Mouse (Mus musculus) frontal cortex, postnatal 14 days (tissue): ENCODE data around the gene Zfp609.
A peak's percentile ranks its signal among the peaks of the same experiment; 100 is the strongest.

ENCODE experiments used
- DNase-seq, 2 experiments: peaks; one replicate each; pipeline ENCODE4 v3.0.0; 2022; ENCODE audit warnings: low spot score in 2 of 2

Gene Zfp609

GRCm38 (mm10) chr9:65771011-65771664 lies 56.2 kb downstream of the Zfp609 start:
- DNase-seq: no peak

GRCm38 (mm10) chr9:65762728-65763127 lies 64.6 kb downstream of the Zfp609 start:
- no peak for DNase-seq

- DNase-seq: no peak
These were observed 67.4 kb downstream of the Zfp609 start for GRCm38 (mm10) chr9:65759992-65760391.

- DNase-seq: no peak
These were observed 68.1 kb downstream of the Zfp609 start for GRCm38 (mm10) chr9:65759256-65759655.

- no peak for DNase-seq
These were observed 69.5 kb downstream of the Zfp609 start for GRCm38 (mm10) chr9:65757826-65758225.

- no peak for DNase-seq
These were observed 71.5 kb downstream of the Zfp609 start for GRCm38 (mm10) chr9:65755673-65756375.

GRCm38 (mm10) chr9:65755164-65755563 lies 72.2 kb downstream of the Zfp609 start:
- DNase-seq: no peak

- no peak for DNase-seq
These were observed 74.7 kb downstream of the Zfp609 start for GRCm38 (mm10) chr9:65752632-65753031.

GRCm38 (mm10) chr9:65751906-65752305 lies 75.5 kb downstream of the Zfp609 start:
- no peak for DNase-seq

- no peak for DNase-seq
These were observed 79.3 kb downstream of the Zfp609 start for GRCm38 (mm10) chr9:65748102-65748501.

GRCm38 (mm10) chr9:65746479-65746878 lies 80.9 kb downstream of the Zfp609 start:
- no peak for DNase-seq

GRCm38 (mm10) chr9:65745456-65745855 lies 81.9 kb downstream of the Zfp609 start:
- DNase-seq: no peak

GRCm38 (mm10) chr9:65744171-65745082 lies 82.9 kb downstream of the Zfp609 start:
- peak; percentile 39 to 58 for DNase-seq

- no peak for DNase-seq
These were observed 83.6 kb downstream of the Zfp609 start for GRCm38 (mm10) chr9:65743809-65744170.

GRCm38 (mm10) chr9:65743322-65743721 lies 84.0 kb downstream of the Zfp609 start:
- DNase-seq: no peak

GRCm38 (mm10) chr9:65742777-65743176 lies 84.6 kb downstream of the Zfp609 start:
- no peak for DNase-seq

- no peak for DNase-seq
These were observed 86.1 kb downstream of the Zfp609 start for GRCm38 (mm10) chr9:65741066-65741852.

GRCm38 (mm10) chr9:65734931-65735330 lies 92.4 kb downstream of the Zfp609 start:
- no peak for DNase-seq

GRCm38 (mm10) chr9:65728588-65728987 lies 98.8 kb downstream of the Zfp609 start:
- no peak for DNase-seq

GRCm38 (mm10) chr9:65727491-65727890 lies 99.9 kb downstream of the Zfp609 start:
- DNase-seq: no peak

GRCm38 (mm10) chr9:65726431-65726830 lies 100.9 kb downstream of the Zfp609 start:
- DNase-seq: no peak

- DNase-seq: no peak
These were observed 102.1 kb downstream of the Zfp609 start for GRCm38 (mm10) chr9:65725291-65725622.
